Mouse (Mus musculus) midbrain, embryonic 10.5 days (tissue): Measurements from ENCODE around the gene Psmb3. TPM values are rescaled to one million over a fixed set of nuclear protein-coding genes. Genes with fewer than 3 reads are reported as not detected.

Experiments used
- DNase-seq: peaks from one replicate; pipeline ENCODE4 v3.0.0-alpha.2; 2017; ENCODE audit warnings: low spot score
- H3K27ac ChIP-seq: fragments of 300-500 bp; sonication (generic); replicated peaks from 2 replicates; pipeline ENCODE4 v1.5.1; 2016; ENCODE audit warnings: mild to moderate bottlenecking
- H3K27me3 ChIP-seq: fragments of 300-500 bp; sonication (generic); 2 replicates; pipeline ENCODE4 v1.6.1; 2016; ENCODE audit warnings: low read depth, mild to moderate bottlenecking; ENCODE audit not compliant: poor library complexity, severe bottlenecking
- H3K36me3 ChIP-seq: fragments of 300-500 bp; sonication (generic); 2 replicates; pipeline ENCODE4 v1.6.1; 2016; ENCODE audit warnings: mild to moderate bottlenecking, moderate library complexity
- H3K4me1 ChIP-seq: fragments of 300-500 bp; sonication (generic); 2 replicates; pipeline ENCODE4 v1.6.1; 2016
- H3K4me3 ChIP-seq: fragments of 300-500 bp; sonication (generic); 2 replicates; pipeline ENCODE4 v1.5.1; 2016; ENCODE audit warnings: mild to moderate bottlenecking, moderate library complexity
- H3K9me3 ChIP-seq: fragments of 300-500 bp; sonication (generic); replicated peaks from 2 replicates; pipeline ENCODE4 v1.6.1; 2016; ENCODE audit warnings: mild to moderate bottlenecking
- WGBS: fragments of 180-500 bp; shearing (Covaris S2); methylation state at CpG from one replicate; pipeline ENCODE4 v1.1.7; 2016; 5-methylcytosine and 5-hydroxymethylcytosine counted together
- microRNA-seq: library from miRNA; unstranded; fragments of <30 nt; microRNA quantifications from one replicate; pipeline ENCODE4, GENCODE M21; 2017
- polyA plus RNA-seq: library from polyadenylated mRNA; unstranded; fragments of >200 nt; fragmentation: Nextera tagmentation; extraction: Ambion mirVana; gene quantifications from 2 replicates; pipeline ENCODE4 v1.2.1, GENCODE M21; 2016

Gene Psmb3
- polyA plus RNA-seq, 1 experiment from 2014 or later: 631 TPM

GRCm38 (mm10) chr11:97758125-97758524 lies 54.9 kb downstream of the Psmb3 start:
- DNase-seq: no peak
- Histone ChIP-seq H3K27me3 (no peaks in the 10 kb centered on the region), H3K4me1 (no peaks in the 10 kb centered on the region), H3K9me3 (no peaks in the 10 kb centered on the region), H3K27ac (no peak overlapping the region), H3K4me3 (no peak overlapping the region), H3K36me3 (peaks cover 98% of the 10 kb centered on the region)
- 94% methylated on average over 1 of the region's 1 CpGs for WGBS

- peaks cover 98% of the 10 kb centered on the region for H3K36me3 ChIP-seq
Measured at GRCm38 (mm10) chr11:97758942-97759341, 55.7 kb downstream of the Psmb3 start.

GRCm38 (mm10) chr11:97761638-97762037 lies 58.4 kb downstream of the Psmb3 start:
- Histone ChIP-seq H3K4me1 (peaks cover 17% of the 10 kb centered on the region), H3K27ac (no peak overlapping the region), H3K9me3 (no peaks in the 10 kb centered on the region), H3K4me3 (no peak overlapping the region), H3K27me3 (no peaks in the 10 kb centered on the region), H3K36me3 (peaks cover 79% of the 10 kb centered on the region)
- no peak for DNase-seq

More at GRCm38 (mm10) chr11:97758942-97759341, 55.7 kb downstream of the Psmb3 start:
- Histone ChIP-seq H3K4me3 (no peak overlapping the region), H3K27me3 (no peaks in the 10 kb centered on the region), H3K9me3 (no peaks in the 10 kb centered on the region), H3K4me1 (no peaks in the 10 kb centered on the region), H3K27ac (no peak overlapping the region)
- WGBS: 88% methylated on average over 6 of the region's 6 CpGs
- no peak for DNase-seq

Small RNA genes lying within 50 kb of the gene (microRNA-seq; reads per million reads assigned to microRNA genes)
- gene Gm24158 (not detected), gene Mir6927 (not detected), gene Mir8102 (not detected)

Other genes with a start within 250 kb of the Psmb3 start
- gene 4933428G20Rik, start 203.1 kb upstream of the Psmb3 start, polyA plus RNA-seq: 0.25 and 0.28 TPM in 2 replicates
- 0.89 and 1.6 TPM in 2 replicates for gene Srcin1, start 127.2 kb upstream of the Psmb3 start, polyA plus RNA-seq
- gene Epop, start 73.7 kb upstream of the Psmb3 start, polyA plus RNA-seq: 10.4 and 13.3 TPM in 2 replicates
- 2.1 and 2.6 TPM in 2 replicates for gene Mllt6, start 40.0 kb upstream of the Psmb3 start, polyA plus RNA-seq
- 20.5 and 21.7 TPM in 2 replicates for gene Cisd3, start 17.6 kb upstream of the Psmb3 start, polyA plus RNA-seq
- gene Pcgf2, start 2.9 kb upstream of the Psmb3 start, polyA plus RNA-seq: 16.0 and 18.6 TPM in 2 replicates
- gene Pip4k2b, start 41.3 kb downstream of the Psmb3 start, polyA plus RNA-seq: 1.4 and 1.5 TPM in 2 replicates
- 20.5 and 21.8 TPM in 2 replicates for gene Cwc25, start 63.2 kb downstream of the Psmb3 start, polyA plus RNA-seq
- 0.20 and 0.46 TPM in 2 replicates for gene 1700001P01Rik, start 72.5 kb downstream of the Psmb3 start, polyA plus RNA-seq
- 378 and 451 TPM in 2 replicates for gene Rpl23, start 79.0 kb downstream of the Psmb3 start, polyA plus RNA-seq
- gene Lasp1, start 95.6 kb downstream of the Psmb3 start, polyA plus RNA-seq: 75.1 and 88.8 TPM in 2 replicates
- 12.6 and 14.3 TPM in 2 replicates for gene B230217C12Rik, start 137.4 kb downstream of the Psmb3 start, polyA plus RNA-seq
- gene Fbxo47, start 180.8 kb downstream of the Psmb3 start, polyA plus RNA-seq: 0.38 and 0.40 TPM in 2 replicates